Mouse (Mus musculus) bone marrow, adult 2 months (tissue): ENCODE data around the gene Ccdc12.

ENCODE experiments used
- CTCF ChIP-seq: fragments of 200-500 bp; IDR thresholded peaks from 2 replicates; pipeline ENCODE4 v1.5.1; 2011; ENCODE audit warnings: low read length, control low read depth; ENCODE audit not compliant: control insufficient read depth, insufficient read depth
- POLR2A ChIP-seq: fragments of 200-500 bp; IDR thresholded peaks from 2 replicates; pipeline ENCODE4 v1.6.1; 2011; ENCODE audit warnings: low read depth, mild to moderate bottlenecking, control low read depth, low read length, borderline replicate concordance; ENCODE audit not compliant: control insufficient read depth

- TF ChIP-seq POLR2A (no peak), CTCF (no peak)
Measured at GRCm38 (mm10) chr9:110623416-110624195, 32.7 kb upstream of the Ccdc12 start.
